Mouse (Mus musculus): ENCODE data around the gene Eprs. TPM values are rescaled to one million over a fixed set of nuclear protein-coding genes. Genes with fewer than 3 reads are reported as not detected.

Gene Eprs
- polyA plus RNA-seq, 1 experiment from 2014 or later = 112 TPM

- Histone ChIP-seq H3K4me2 (peak overlapping the region; percentile 18; the same call in 1 of the 2 replicates), H3K4me3 (no peak overlapping the region)
These were observed 88.7 kb downstream of the Eprs start for GRCm38 (mm10) chr1:185451495-185451894.

GRCm38 (mm10) chr1:185452461-185452860 lies 89.6 kb downstream of the Eprs start:
- no peaks in the 10 kb centered on the region for H3K36me3 ChIP-seq
- no peak for ATAC-seq (ENCODE audit: extremely low read depth, insufficient number of reproducible peaks, low FRiP score, low TSS enrichment)

More at GRCm38 (mm10) chr1:185451495-185451894, 88.7 kb downstream of the Eprs start:
- Histone ChIP-seq H3K4me1 (peaks cover 16% of the 10 kb centered on the region), H3K27ac (replicated peaks) (no peak overlapping the region), H3K27me3 (replicated peaks) (peaks cover 40% of the 10 kb centered on the region), H3K9ac (no peak overlapping the region), H3K36me3 (no peaks in the 10 kb centered on the region), H3K9me3 (no peaks in the 10 kb centered on the region)
- 68% methylated on average over 3 of the region's 3 CpGs for WGBS
- ATAC-seq (ENCODE audit: extremely low read depth, insufficient number of reproducible peaks, low FRiP score, low TSS enrichment) = no peak

GRCm38 (mm10) chr1:185454144-185454543 lies 91.3 kb downstream of the Eprs start:
- Histone ChIP-seq H3K4me1 (peaks cover 16% of the 10 kb centered on the region), H3K4me2 (peak overlapping the region; percentile 99), H3K9ac (no peak overlapping the region), H3K27me3 (replicated peaks) (peaks cover 54% of the 10 kb centered on the region), H3K27ac (replicated peaks) (no peak overlapping the region), H3K36me3 (no peaks in the 10 kb centered on the region), H3K4me3 (peak overlapping the region; percentile 66), H3K9me3 (no peaks in the 10 kb centered on the region)
- 33% methylated on average over 4 of the region's 4 CpGs for WGBS
- ATAC-seq (ENCODE audit: extremely low read depth, insufficient number of reproducible peaks, low FRiP score, low TSS enrichment) = no peak

More at GRCm38 (mm10) chr1:185452461-185452860, 89.6 kb downstream of the Eprs start:
- H3K4me3 ChIP-seq = no peak overlapping the region
- H3K9me3 ChIP-seq = no peaks in the 10 kb centered on the region
- peaks cover 16% of the 10 kb centered on the region for H3K4me1 ChIP-seq
- 90% methylated on average over 6 of the region's 6 CpGs for WGBS
- no peak overlapping the region for H3K9ac ChIP-seq
- H3K27me3 ChIP-seq (replicated peaks) = peaks cover 50% of the 10 kb centered on the region
- no peak overlapping the region for H3K4me2 ChIP-seq
- H3K27ac ChIP-seq (replicated peaks) = no peak overlapping the region

- peak within 1 kb of the TSS; percentile 99 for H3K4me2 ChIP-seq
These were observed 91.7 kb downstream of the Eprs start, which contains the start of gene Slc30a10 for GRCm38 (mm10) chr1:185454575-185454954. TSS of gene Slc30a10 (plus strand) at chr1:185454848.

GRCm38 (mm10) chr1:185454955-185455701 lies 92.3 kb downstream of the Eprs start:
- Histone ChIP-seq H3K4me1 (peaks cover 16% of the 10 kb centered on the region), H3K27me3 (replicated peaks) (peaks cover 54% of the 10 kb centered on the region), H3K36me3 (no peaks in the 10 kb centered on the region), H3K9me3 (no peaks in the 10 kb centered on the region), H3K9ac (peak overlapping the region; percentile 77), H3K27ac (replicated peaks) (peak overlapping the region; percentile 32), H3K4me3 (peak overlapping the region; percentile 66), H3K4me2 (peak overlapping the region; percentile 99)
- peak; percentile 25 for ATAC-seq (ENCODE audit: extremely low read depth, insufficient number of reproducible peaks, low FRiP score, low TSS enrichment)
- 0% methylated on average over 68 of the region's 71 CpGs for WGBS

More at GRCm38 (mm10) chr1:185454575-185454954, 91.7 kb downstream of the Eprs start, which contains the start of gene Slc30a10:
- ATAC-seq (ENCODE audit: extremely low read depth, insufficient number of reproducible peaks, low FRiP score, low TSS enrichment) = peak; percentile 72
- Histone ChIP-seq H3K4me3 (peak within 1 kb of the TSS; percentile 66), H3K4me1 (peaks cover 16% of the 10 kb centered on the region), H3K27me3 (replicated peaks) (peaks cover 54% of the 10 kb centered on the region), H3K27ac (replicated peaks) (peak within 1 kb of the TSS; percentile 32), H3K9me3 (no peaks in the 10 kb centered on the region), H3K9ac (peak within 1 kb of the TSS; percentile 77), H3K36me3 (no peaks in the 10 kb centered on the region)
- 2% methylated on average over 14 of the region's 18 CpGs for WGBS

- Histone ChIP-seq H3K4me3 (peak overlapping the region; percentile 66), H3K27ac (replicated peaks) (no peak overlapping the region)
These were observed 93.5 kb downstream of the Eprs start for GRCm38 (mm10) chr1:185456327-185456726.

GRCm38 (mm10) chr1:185460096-185460495 lies 97.3 kb downstream of the Eprs start:
- 84% methylated on average over 5 of the region's 5 CpGs for WGBS
- H3K4me2 ChIP-seq = peak overlapping the region; percentile 39

More at GRCm38 (mm10) chr1:185456327-185456726, 93.5 kb downstream of the Eprs start:
- 75% methylated on average over 9 of the region's 9 CpGs for WGBS
- Histone ChIP-seq H3K36me3 (no peaks in the 10 kb centered on the region), H3K27me3 (replicated peaks) (peaks cover 54% of the 10 kb centered on the region), H3K9ac (no peak overlapping the region), H3K4me2 (peak overlapping the region; percentile 99), H3K9me3 (no peaks in the 10 kb centered on the region), H3K4me1 (peaks cover 16% of the 10 kb centered on the region)
- no peak for ATAC-seq (ENCODE audit: extremely low read depth, insufficient number of reproducible peaks, low FRiP score, low TSS enrichment)

GRCm38 (mm10) chr1:185462889-185463288 lies 100.0 kb downstream of the Eprs start:
- peaks cover 4% of the 10 kb centered on the region; the same call in 1 of the 2 replicates for H3K4me1 ChIP-seq
- no peaks in the 10 kb centered on the region for H3K36me3 ChIP-seq
- ATAC-seq (ENCODE audit: extremely low read depth, insufficient number of reproducible peaks, low FRiP score, low TSS enrichment) = no peak
- no peak overlapping the region for H3K9ac ChIP-seq
- no peak overlapping the region for H3K4me3 ChIP-seq
- 77% methylated on average over 5 of the region's 5 CpGs for WGBS
- H3K9me3 ChIP-seq = no peaks in the 10 kb centered on the region
- H3K27ac ChIP-seq (replicated peaks) = no peak overlapping the region
- H3K27me3 ChIP-seq (replicated peaks) = no peaks in the 10 kb centered on the region
- H3K4me2 ChIP-seq = no peak overlapping the region

More at GRCm38 (mm10) chr1:185460096-185460495, 97.3 kb downstream of the Eprs start:
- Histone ChIP-seq H3K27ac (replicated peaks) (no peak overlapping the region), H3K36me3 (no peaks in the 10 kb centered on the region), H3K4me1 (peaks cover 6% of the 10 kb centered on the region), H3K4me3 (no peak overlapping the region), H3K27me3 (replicated peaks) (peaks cover 28% of the 10 kb centered on the region), H3K9ac (no peak overlapping the region), H3K9me3 (no peaks in the 10 kb centered on the region)
- no peak for ATAC-seq (ENCODE audit: extremely low read depth, insufficient number of reproducible peaks, low FRiP score, low TSS enrichment)

GRCm38 (mm10) chr1:185469551-185470021 lies 106.7 kb downstream of the Eprs start:
- 0 out of 2 replicates have a peak overlapping the region, but pooled peaks have one; percentile 41 for H3K9ac ChIP-seq
- no peaks in the 10 kb centered on the region for H3K36me3 ChIP-seq
- H3K9me3 ChIP-seq = no peaks in the 10 kb centered on the region
- ATAC-seq (ENCODE audit: extremely low read depth, insufficient number of reproducible peaks, low FRiP score, low TSS enrichment) = no peak
- H3K4me3 ChIP-seq = no peak overlapping the region
- peaks cover 27% of the 10 kb centered on the region for H3K4me1 ChIP-seq
- H3K27ac ChIP-seq (replicated peaks) = peak overlapping the region; percentile 50
- no peaks in the 10 kb centered on the region for H3K27me3 ChIP-seq (replicated peaks)
- peak overlapping the region; percentile 24 for H3K4me2 ChIP-seq
- WGBS = 22% methylated on average over 8 of the region's 8 CpGs

- Histone ChIP-seq H3K27ac (replicated peaks) (peak overlapping the region; percentile 58; the same call in 1 of the 2 replicates), H3K4me2 (peak overlapping the region; percentile 35), H3K36me3 (no peaks in the 10 kb centered on the region), H3K4me3 (no peak overlapping the region), H3K9ac (peak overlapping the region; percentile 28; the same call in 1 of the 2 replicates), H3K4me1 (peaks cover 23% of the 10 kb centered on the region), H3K9me3 (no peaks in the 10 kb centered on the region), H3K27me3 (replicated peaks) (no peaks in the 10 kb centered on the region)
- ATAC-seq (ENCODE audit: extremely low read depth, insufficient number of reproducible peaks, low FRiP score, low TSS enrichment) = peak; percentile 70; the same call in 1 of the 2 replicates
- 25% methylated on average over 8 of the region's 8 CpGs for WGBS
These were observed 109.3 kb downstream of the Eprs start for GRCm38 (mm10) chr1:185472025-185472720.

- Histone ChIP-seq H3K9ac (no peak overlapping the region), H3K4me3 (no peak overlapping the region), H3K36me3 (no peaks in the 10 kb centered on the region), H3K27ac (replicated peaks) (peak overlapping the region; percentile 58; the same call in 1 of the 2 replicates), H3K9me3 (no peaks in the 10 kb centered on the region), H3K27me3 (replicated peaks) (no peaks in the 10 kb centered on the region), H3K4me1 (peaks cover 23% of the 10 kb centered on the region), H3K4me2 (peak overlapping the region; percentile 35; the same call in 1 of the 2 replicates)
- WGBS = 72% methylated on average over 4 of the region's 4 CpGs
- no peak for ATAC-seq (ENCODE audit: extremely low read depth, insufficient number of reproducible peaks, low FRiP score, low TSS enrichment)
These were observed 109.9 kb downstream of the Eprs start for GRCm38 (mm10) chr1:185472730-185473129.

All from heart, embryonic 13.5 days (tissue).